11 mouse cellular contexts compared by ENCODE assay signal in the genomic region with DNA sequence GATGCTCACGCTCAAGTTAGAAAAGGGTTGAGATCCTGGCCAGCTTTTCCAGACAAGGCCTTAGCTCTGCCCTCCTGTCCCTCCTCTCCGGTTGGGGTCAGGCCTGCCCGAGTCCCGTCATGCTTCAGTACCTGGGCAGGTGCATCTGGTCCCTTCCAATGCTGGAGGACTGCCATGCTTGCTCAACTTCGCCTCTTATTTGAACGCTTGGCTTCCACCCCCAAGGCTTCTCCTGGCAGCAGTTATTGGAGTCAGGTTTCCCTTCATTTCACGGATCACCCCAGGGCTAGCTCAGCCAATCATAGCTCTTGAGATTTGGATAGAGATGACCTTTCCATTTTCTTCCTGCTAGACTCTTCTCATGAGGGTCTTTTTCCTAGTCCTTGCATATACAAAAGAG. TPM values are rescaled to one million over a fixed set of nuclear protein-coding genes. Genes with fewer than 3 reads are reported as not detected.
A peak's percentile ranks its signal among the peaks of the same experiment; 100 is the strongest.
DNase-seq lines count a peak whose midpoint lies in the region; ATAC-seq and TF ChIP-seq lines count a peak whose summit lies in the region.
"Had no signal": no experiment of that assay in that cellular context is flagged by ENCODE, and none has a peak within 500 bp of the region (broad histone marks: within the 10 kb centered on the region; RNA-seq: fewer than 3 reads in every experiment).

No protein-coding gene starts in this region.

- no peaks in the 10 kb centered on the region for H3K9me3 ChIP-seq in limb, embryonic 13.5 days
- H3K9me3 ChIP-seq: hindbrain, embryonic 10.5 days; liver, embryonic 15.5 days had no signal

- H3K4me2 ChIP-seq in limb, embryonic 13.5 days (replicated peaks): no peak overlapping the region
- H3K4me2 ChIP-seq: liver, embryonic 15.5 days had no signal

- ATAC-seq in limb, embryonic 13.5 days (ENCODE audit: low FRiP score, low read depth): no peak

- WGBS in liver, adult 2 months: 28% methylated on average over 7 of the region's 7 CpGs
- WGBS in limb, embryonic 13.5 days: 62% methylated on average over 7 of the region's 7 CpGs

- H3K9ac ChIP-seq in liver, adult 2 months (ENCODE audit: low read depth, low read length): no peak overlapping the region
- no peak overlapping the region for H3K9ac ChIP-seq in limb, embryonic 13.5 days
- H3K9ac ChIP-seq: liver, embryonic 15.5 days had no signal

- H3K27ac ChIP-seq in liver, adult 2 months (replicated peaks; ENCODE audit: insufficient read depth, low read depth, low read length): no peak overlapping the region
- H3K27ac ChIP-seq in limb, embryonic 13.5 days: peak overlapping the region; percentile 55; the same call in 1 of the 2 replicates
- H3K27ac ChIP-seq: hindbrain, embryonic 10.5 days; layer of hippocampus, adult 2 months; liver, embryonic 15.5 days had no signal

- DNase-seq in liver, adult 2 months (ENCODE audit: extremely low read depth, low read depth, low spot score): peak; percentile 90
- DNase-seq in liver: no peak
- peak; percentile 78 for DNase-seq in kidney, adult 18-20 months
- DNase-seq in skeletal muscle tissue, adult 2 months (ENCODE audit: low read depth, low spot score): peak; percentile 27
- DNase-seq in spleen, postnatal 14 days (ENCODE audit: low spot score in 2 of 2): no peak
- DNase-seq in frontal cortex, postnatal 25 days (ENCODE audit: low spot score in 2 of 2): no peak

- peaks cover 6% of the 10 kb centered on the region for H3K4me1 ChIP-seq in liver, adult 2 months (ENCODE audit: control insufficient read depth, insufficient read depth, low read length)
- peaks cover 15% of the 10 kb centered on the region for H3K4me1 ChIP-seq in limb, embryonic 13.5 days

- TF ChIP-seq POLR2A in liver, adult 2 months (IDR thresholded peaks at IDR 0.05; ENCODE audit: extremely low read depth, insufficient read depth, low read length): no peak

- no peaks in the 10 kb centered on the region for H3K27me3 ChIP-seq in liver, adult 2 months (ENCODE audit: control insufficient read depth, insufficient read depth, low read length)
- H3K27me3 ChIP-seq in limb, embryonic 13.5 days: no peaks in the 10 kb centered on the region

- no peaks in the 10 kb centered on the region for H3K79me2 ChIP-seq in liver, adult 2 months (ENCODE audit: control insufficient read depth, insufficient read depth, low read length)

- H3K4me3 ChIP-seq in liver, adult 2 months (ENCODE audit: insufficient read depth, low read depth, low read length): no peak overlapping the region
- no peak overlapping the region for H3K4me3 ChIP-seq in limb, embryonic 13.5 days
- H3K4me3 ChIP-seq: hindbrain, embryonic 10.5 days; layer of hippocampus, adult 2 months; liver, embryonic 15.5 days had no signal

- H3K36me3 ChIP-seq in liver, adult 2 months (ENCODE audit: control insufficient read depth, insufficient read depth, low read length): no peaks in the 10 kb centered on the region
- no peaks in the 10 kb centered on the region for H3K36me3 ChIP-seq in limb, embryonic 13.5 days
- H3K36me3 ChIP-seq: hindbrain, embryonic 10.5 days; liver, embryonic 15.5 days had no signal

- no peak for TF ChIP-seq CTCF in liver, adult 2 months (IDR thresholded peaks at IDR 0.05; ENCODE audit: low read depth, low read length)

RNA-seq across cellular contexts. Expression of gene 9130230L23Rik, which starts 4.0 kb away (rescaled TPM):
- 0.65 and 0.67 TPM in 2 replicates for total RNA-seq in liver, adult 2 months (2014; rRNA removed)
- polyA plus RNA-seq in liver, adult 2 months (2012; rRNA removed): not detected in 2 replicates
- polyA plus RNA-seq in limb, embryonic 13.5 days (2015; fragmentation: Nextera tagmentation; extraction: Ambion mirVana): not detected in 2 replicates
- total RNA-seq: granulocyte monocyte progenitor cell, adult 5-6 weeks; layer of hippocampus, adult 2 months had no signal

Comparison
In these comparisons a context has a peak if more than half of its experiments do, and no peak if none do; other contexts are left out.
1. DNase-seq: peak in liver, adult 2 months (single experiment), kidney, adult 18-20 months (single experiment) and skeletal muscle tissue, adult 2 months (single experiment); none in liver (single experiment), spleen, postnatal 14 days (0 of 2) and frontal cortex, postnatal 25 days (0 of 2).